Mouse (Mus musculus) kidney, postnatal 14 days (tissue): Measurements from ENCODE around the gene Elf2.
"Not testable (repeated sequence)": the region's sequence is repeated elsewhere in the genome, so short reads cannot be mapped to it uniquely, and the experiment has no call there.

Experiments used
- DNase-seq: peaks from one replicate; pipeline ENCODE4 v3.0.0; 2022; ENCODE audit warnings: mixed read lengths

The Elf2 gene

DNA sequence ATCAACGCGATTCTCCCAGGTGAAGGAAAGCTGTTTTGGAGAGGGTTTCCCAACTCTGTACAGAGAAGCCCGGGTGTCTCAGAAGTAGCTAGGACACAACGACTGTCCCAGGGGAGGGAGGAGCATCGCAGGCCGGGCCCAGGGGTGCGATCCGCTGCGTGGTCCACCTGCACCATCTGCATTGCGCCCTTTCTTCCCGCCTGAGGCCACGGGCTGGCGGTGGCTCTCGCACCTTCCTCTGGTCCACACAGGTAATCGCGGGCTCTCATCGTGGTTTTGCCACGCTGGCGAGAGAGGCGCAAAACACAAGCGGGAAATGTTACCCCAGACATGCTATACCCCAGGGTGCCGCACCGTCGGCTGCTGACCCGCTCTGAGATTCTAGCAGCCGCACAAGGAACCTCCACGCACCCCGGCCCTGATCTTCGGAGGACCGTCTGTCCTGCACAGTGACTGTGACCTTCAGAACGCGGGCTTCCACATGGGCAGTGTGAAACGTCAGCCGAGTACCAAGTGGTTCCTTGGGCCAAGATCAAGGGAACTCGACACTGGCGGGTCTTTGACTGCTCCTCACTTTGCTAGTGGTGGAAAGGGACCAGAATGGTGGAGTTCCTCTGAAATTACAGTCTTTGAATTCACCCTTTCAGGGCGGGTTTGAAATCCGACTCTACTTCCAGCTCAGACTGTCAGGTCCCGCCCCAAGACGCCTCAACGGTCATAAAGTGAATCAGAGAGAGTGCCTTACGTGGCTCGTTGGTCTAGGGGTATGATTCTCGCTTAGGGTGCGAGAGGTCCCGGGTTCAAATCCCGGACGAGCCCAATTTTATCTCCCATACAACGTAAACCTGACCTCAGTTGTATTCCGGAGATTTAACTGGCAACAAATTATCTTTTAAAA is 18.4 kb upstream of the Elf2 start:
- DNase-seq: peak; percentile 48

GRCm38 (mm10) chr3:51358181-51358580 is 17.7 kb upstream of the Elf2 start:
- peak; percentile 53 for DNase-seq

DNA sequence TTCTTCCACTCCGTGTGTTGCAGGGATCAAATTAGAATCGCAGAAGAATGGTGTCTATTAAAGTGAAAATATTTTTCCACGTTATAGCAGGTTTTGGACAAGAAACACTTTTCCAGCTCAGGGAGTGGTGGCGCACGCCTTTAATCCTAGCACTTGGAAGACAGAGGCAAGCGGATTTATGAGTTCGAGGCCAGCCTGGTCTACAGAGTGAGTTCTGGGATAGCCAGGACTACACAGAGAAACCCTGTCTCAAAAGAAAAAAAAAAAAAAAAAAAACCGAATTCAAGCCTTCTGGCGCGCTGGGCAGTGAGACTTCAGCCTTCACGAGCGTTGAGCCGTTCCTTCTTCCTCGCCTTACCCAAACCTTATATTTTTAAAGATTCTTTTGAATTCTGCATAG is 17.2 kb upstream of the Elf2 start:
- no peak for DNase-seq

GRCm38 (mm10) chr3:51357078-51357477 is 16.6 kb upstream of the Elf2 start:
- no peak for DNase-seq

DNA sequence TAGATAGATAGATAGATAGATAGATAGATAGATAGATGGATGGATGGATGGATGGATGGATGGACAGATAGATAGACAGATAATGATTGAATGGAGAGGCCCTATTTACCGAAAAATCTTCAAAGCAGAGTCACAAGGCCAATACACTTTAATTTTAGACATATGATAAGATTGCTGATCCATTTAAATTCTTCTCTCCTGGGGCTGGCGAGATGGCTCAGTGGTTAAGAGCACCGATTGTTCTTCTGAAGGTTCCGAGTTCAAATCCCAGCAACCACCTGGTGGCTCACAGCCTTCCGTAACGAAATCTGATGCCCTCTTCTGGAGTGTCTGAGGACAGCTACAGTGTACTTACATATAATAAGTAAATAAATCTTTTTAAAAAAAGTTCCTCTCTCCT is 14.5 kb upstream of the Elf2 start:
- not testable (repeated sequence) for DNase-seq

GRCm38 (mm10) chr3:51354034-51354427 is 13.6 kb upstream of the Elf2 start:
- DNase-seq: no peak

GRCm38 (mm10) chr3:51353325-51354033 is 13.0 kb upstream of the Elf2 start:
- DNase-seq: peak; percentile 64

DNA sequence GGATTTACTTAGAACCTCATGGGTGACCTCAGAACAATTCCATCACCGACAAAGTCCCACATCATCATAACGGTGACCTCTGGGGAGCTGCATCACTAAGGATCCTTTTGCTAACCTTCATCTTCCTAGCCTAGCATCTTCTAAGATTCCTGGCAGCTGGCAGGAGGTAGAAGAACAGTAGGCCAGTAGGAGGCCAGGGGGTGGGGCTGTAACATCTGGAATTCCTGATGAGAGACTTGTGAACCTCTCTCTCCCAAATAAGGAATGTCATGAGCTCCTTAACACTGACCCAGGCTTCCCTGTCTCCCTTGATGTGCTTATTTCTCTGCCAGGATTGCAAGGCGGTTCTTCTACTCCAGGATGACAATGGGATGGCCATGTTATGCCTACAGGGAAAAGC is 10.3 kb upstream of the Elf2 start:
- no peak for DNase-seq

GRCm38 (mm10) chr3:51348646-51349238 is 8.3 kb upstream of the Elf2 start:
- DNase-seq: no peak

DNA sequence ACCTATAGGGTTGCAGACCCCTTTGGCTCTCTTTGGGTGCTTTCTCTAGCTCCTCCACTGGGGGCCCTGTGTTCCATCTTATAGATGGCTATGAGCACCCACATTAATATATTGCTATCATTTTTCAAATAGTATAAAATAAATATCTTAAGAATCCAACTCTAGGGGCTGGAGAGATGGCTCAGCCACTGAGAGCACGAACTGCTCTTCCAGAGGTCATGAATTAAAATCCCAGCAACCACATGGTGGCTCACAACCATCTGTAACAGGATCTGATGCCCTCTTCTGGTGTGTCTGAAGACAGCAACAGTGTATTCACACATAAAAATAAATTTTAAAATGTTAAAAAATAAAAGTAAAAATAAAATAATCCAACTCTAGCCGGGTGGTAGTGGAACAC is 4.6 kb upstream of the Elf2 start:
- not testable (repeated sequence) for DNase-seq

DNA sequence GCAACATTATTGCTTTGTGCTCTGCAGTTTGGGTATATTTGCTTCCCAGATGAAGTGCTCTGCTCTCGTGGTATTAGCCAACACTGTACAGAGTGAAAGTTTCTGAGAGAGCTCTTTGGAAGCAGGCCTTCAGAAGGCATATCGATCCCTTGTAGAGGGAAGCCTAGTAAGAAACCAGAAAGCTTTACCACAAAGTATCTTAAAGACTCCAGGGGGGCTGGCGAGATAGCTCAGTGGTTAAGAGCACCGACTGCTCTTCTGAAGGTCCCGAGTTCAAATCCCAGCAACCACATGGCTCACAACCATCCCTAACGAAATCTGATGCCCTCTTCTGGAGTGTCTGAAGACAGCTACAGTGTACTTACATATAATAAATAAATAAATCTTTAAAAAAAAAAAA is 3.7 kb upstream of the Elf2 start:
- DNase-seq: not testable (repeated sequence)

DNA sequence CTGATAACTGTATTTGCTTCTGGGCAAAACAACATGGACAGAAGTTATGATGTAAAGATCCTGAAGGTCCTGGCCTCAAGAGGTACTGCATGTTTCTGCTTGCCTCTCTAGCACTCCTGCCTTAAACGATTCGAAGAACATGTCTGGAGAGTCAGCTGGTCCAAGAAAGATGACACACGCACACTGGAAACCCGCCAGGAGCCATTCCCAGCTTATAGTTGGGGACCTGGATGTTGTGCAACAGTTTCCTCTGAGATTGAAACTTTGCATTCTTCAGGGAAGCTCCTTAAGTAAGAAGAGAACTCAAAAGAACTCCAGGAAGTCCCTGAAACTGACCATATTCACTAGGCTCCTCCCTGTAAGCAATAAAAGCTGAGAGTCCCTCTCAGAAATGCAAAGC is 2.8 kb upstream of the Elf2 start:
- no peak for DNase-seq

DNA sequence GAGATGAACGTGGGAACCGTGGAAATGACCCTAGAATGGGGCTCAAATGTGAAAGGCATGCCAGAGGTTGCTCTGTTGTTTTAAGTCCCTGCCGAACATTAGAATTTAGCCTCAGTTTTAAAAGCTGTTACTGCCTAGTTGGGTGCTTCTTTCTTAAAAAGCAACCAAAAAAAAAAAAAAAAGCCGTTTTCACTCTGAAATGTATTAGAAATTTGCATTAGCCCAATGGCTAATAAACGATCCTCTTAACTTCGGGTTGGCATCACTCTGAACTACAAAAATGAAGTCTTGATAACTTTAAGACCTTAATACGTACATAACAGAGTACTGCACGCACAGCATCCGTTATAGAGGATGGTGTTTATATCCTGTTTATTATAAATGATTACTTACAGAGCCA is 1.7 kb upstream of the Elf2 start:
- no peak for DNase-seq

DNA sequence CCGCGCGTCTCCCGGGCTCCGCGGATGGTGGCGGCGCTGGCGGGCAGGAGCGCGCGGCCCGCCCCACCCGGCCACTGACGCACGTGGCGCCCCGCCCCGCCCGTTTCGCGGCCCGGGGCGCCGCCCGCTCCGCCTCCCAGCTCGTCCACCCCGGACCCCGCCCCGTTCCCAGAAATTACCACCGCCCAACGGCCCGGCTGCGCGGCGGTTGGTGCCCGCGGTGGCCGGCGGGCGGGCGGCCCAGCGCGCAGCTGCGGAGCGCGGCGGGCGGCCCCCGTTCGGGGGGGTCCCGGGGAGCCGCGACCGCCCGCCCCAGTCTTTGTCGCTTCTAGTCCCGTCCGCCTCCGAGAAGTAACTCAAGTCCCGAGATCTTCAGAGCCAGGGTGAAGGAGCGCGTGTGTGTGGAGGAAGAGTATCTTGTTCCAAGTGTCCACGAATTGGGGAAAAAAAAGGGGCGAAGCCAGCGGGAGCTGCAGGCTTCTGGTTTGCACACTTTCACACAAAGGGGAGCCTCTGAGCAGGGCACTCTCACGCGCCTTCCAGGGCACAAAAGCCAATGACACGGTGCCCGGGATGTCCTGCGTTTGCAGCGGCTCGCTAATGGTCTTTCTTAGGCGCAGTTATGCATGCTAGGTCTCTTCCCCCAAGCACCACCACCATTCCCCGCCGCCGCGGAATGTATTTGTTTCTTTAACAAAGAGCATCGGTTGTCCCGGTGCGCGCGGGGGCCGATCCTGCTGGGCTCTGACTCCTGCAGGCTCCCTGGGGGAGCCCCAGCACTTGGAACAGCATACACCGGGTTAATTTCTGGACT is 1.0 kb upstream of the Elf2 start:
- peak; percentile 94 for DNase-seq

DNA sequence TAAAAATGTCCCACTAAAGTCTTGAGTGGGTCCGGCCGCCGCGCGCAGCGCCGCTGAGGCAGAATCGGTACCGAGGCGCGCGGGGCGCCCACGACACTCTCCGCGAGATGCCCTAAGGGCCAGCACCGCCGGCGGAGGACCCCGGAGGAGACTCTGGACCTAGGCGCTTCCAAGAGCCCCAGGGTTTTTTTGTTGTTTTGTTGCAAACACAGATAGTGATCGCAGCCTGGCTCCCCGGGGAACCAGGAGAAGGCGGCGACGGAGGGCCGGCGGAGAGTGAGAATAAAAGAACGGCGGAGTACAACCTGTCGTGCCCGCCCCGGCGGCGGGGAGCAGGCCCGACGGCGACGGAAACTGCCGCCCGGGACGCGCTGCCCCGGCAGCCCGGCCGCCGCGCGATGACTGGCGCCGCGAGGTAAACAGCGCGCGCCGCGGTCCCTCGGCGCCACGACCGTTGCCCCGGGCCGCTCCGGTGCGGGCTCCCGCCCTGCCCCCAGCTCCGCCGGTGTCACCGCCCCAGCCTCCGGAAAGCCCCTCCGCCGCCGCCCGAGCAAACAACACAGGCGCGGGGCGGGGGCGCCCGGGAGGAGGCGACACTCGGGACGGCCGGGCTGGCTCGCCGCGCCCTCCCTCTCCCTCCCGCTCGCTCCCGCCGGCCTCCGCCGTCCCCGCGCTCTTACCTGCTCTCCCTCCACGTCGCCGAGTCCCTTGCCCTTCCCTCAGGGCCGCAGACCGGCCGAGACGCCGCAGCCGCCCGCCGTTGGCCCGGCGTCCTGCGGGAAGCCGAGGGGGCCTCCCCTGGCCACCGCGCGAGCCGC is 520 bp downstream of the Elf2 start:
- DNase-seq: peak; percentile 69

- no peak for DNase-seq
These were observed 1.1 kb downstream of the Elf2 start for GRCm38 (mm10) chr3:51339378-51339733.

DNA sequence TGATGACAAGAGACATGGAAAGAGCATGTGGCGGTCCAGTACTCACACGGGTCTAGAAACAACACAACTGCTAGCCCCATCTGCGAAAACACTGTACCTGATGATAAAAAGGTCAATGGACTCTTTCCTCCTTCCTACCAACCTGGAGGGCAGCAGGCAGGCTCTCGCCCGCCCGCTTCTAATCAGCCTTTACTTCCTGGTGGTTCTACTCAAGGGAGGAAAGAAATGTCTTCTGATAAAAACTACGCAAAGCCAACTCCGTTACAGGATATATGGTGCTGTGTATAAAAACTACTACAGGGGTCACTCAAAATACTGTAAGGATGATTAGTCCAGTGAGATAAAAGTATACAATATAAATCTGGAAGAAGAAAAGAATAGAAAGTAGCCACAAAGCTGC is 5.1 kb downstream of the Elf2 start:
- no peak for DNase-seq

- no peak for DNase-seq
These were observed 6.5 kb downstream of the Elf2 start for GRCm38 (mm10) chr3:51333950-51334349.

GRCm38 (mm10) chr3:51333234-51333889 is 7.1 kb downstream of the Elf2 start:
- DNase-seq: peak; percentile 51

DNA sequence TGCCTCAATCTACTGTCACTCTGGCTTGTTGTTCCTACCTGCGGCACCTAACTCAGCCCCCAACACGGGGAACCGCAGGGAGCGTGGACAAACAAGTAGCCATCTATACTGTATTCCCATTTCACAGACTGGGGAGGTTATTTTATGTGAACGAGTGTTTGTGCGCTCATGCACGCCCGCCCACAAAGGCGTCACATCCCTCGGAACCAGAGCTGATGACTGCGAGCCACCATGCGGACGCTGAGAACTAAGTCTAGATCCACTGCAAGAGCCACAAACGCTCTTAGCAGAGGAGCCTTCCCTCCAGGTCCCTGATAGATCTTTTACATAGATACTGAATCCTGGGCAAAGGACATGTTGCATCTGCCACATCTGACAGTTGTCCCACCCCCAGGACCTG is 10.4 kb downstream of the Elf2 start:
- no peak for DNase-seq

GRCm38 (mm10) chr3:51328546-51328945 is 11.9 kb downstream of the Elf2 start:
- DNase-seq: peak; percentile 31

- DNase-seq: peak; percentile 45
These were observed 12.6 kb downstream of the Elf2 start for GRCm38 (mm10) chr3:51327817-51328216.
